Mouse (Mus musculus): ENCODE results near the gene Gbgt1.
"Not testable (repeated sequence)": the region's sequence is repeated elsewhere in the genome, so short reads cannot be mapped to it uniquely, and the experiment has no call there.

The Gbgt1 gene

GRCm38 (mm10) chr2:28496671-28497070, at the start of gene Gbgt1:
Gbgt1 (plus strand) TSS chr2:28496891.
- no peak for DNase-seq

DNA sequence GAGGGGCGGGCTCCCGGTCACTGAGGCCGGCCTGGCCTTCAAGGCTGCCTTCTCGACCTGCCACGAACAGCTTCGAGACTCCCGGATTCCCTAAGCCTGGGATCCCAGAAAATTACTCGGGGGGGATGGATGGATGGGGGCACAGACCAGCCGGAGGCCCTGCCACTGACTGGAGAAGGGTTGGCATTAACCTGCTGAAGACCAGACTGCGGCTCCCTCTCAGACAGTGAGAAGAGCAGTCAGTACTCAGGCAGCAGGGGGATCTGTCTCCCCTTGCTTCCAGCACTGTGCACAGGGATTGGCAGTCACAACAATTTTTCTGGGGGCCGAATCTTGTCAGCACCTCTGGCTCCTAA, 49.4 kb upstream of the Gbgt1 start:
- DNase-seq = no peak

DNA sequence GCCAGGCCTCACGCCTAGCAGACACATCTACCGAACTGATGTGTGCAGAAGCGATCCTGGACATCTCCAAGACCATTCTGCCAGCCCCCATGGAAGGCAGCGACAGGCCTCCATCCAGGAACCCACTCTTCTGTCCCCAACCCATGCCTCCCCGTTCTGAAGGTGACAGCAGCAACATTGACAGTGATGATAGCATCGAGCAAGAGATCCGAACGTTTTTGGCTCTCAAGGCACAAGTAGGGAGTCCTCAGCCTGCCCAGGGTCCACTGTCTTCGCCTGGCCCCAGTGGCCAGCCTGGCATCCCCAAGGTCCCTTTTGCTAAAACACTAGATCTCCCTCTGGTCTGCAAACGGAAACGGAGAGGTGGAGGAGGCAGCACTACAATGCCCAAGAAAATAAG, 45.0 kb upstream of the Gbgt1 start:
- no peak for DNase-seq

DNA sequence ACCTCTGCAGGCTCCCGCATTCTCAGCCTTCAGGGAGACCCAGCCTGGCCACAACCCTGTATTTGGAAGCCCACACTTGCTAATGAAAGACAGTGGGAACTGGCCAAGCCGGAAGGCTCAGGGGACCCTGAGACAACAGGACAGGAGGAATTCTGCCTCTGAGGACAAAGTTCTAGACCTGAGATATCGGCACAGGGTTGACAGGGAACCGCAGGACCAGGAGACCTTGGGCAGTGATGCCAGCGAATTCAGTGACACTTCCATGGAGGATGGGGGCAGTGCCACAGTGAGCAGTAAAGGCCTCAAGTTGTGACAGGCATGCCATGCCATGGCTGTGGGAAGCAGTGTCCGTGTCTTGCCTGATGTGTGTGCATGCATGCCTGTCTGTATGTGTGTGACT, 43.2 kb upstream of the Gbgt1 start:
- DNase-seq = no peak

GRCm38 (mm10) chr2:28456616-28457015, 40.1 kb upstream of the Gbgt1 start:
- no peak for DNase-seq

- DNase-seq = peak; percentile 68
Observed at GRCm38 (mm10) chr2:28463919-28464318, 32.8 kb upstream of the Gbgt1 start.

DNA sequence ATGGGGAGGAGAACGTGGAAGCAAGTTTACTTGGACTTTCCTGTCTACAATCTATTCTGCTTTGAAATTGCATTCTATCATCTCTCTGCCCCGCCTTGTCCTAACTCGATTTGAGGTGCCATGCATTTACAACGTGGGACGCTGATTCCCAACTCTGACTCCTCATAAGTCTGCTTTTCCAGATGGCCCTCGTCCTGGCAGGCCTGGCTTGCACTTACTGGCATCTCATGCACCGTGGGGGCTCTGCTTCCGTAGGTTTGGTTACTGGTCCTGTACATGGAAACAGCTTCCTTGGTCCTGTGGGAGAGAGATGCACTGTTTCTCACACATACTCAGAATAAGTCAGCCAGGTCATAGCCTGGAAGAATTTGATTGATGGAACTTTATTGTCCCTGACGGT, 31.8 kb upstream of the Gbgt1 start:
- DNase-seq = no peak

DNA sequence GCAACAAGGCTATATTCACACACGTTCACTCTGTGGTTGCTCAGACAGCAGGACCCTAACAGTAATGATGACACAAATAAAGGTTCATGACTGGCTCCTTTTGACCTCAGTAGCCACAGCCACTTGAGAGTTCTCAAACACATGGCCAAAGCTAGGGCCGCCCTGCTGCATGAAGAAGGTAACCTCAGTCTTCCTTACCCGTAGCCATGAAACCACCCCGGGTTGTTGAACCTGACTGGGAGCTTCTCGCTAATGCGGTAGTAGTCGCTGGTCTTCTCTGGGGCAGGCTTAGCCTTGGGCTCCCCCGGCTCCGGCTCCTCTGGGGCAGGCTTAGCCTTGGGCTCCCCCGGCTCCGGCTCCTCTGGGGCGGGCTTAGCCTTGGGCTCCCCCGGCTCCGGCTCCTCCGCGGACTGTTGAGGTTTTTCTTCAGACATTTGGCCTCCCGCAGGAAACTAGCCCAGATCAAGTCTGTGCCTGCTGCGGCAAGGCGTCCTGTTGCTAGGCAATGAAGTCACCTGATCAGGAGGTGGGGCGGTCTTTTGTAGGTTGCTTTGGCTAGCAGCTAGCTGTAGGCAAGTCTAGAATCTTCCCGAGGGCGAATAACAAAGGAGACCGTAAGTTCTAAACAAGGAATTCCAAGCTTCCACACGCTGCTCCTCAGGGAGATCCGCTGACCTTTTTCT, 30.7 kb upstream of the Gbgt1 start, which contains the start of gene 1700007K13Rik:
Gene 1700007K13Rik (minus strand): TSS at position 497 of the 683 bp plus-strand sequence.
- peak; percentile 41 for DNase-seq

- DNase-seq = peak; percentile 83
Observed at GRCm38 (mm10) chr2:28467860-28468485, 28.7 kb upstream of the Gbgt1 start, which contains the start of gene Mrps2. Mrps2 (plus strand) TSS chr2:28468066.

DNA sequence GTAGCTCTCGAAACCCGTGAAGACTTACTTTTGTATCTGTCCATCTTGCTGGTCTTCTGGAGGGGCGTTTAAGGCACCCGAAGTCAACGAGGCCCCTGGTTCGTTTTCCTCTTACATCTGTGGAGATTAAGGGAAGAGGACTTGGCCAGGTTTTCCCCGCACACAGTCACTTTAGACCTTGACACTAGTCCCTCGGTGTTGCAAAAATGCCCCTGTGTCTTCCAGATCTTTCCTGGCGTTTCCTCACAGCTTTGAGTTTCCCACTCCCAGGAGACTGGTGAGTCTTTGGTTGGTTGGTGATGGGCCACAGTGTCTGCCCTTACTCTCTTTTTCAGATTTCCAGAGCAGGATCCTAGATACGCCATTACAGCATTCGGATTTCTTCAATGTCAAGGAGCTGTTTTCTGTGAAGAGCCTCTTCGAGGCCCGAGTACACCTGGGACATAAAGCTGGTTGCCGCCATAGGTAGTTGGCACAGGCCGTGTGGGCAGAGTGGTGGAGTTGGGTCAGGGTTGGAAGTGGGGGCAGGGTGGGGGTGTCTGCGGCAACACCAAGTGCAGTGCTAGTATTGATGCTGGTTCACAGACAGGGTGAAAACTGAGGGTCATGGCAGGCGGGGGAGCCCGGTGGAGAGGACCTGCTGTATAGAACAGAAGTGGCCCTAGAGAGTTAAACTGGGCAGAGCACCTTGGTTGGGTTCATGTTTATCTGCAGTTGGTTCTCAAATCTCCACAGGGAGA, 28.0 kb upstream of the Gbgt1 start:
- DNase-seq = no peak

GRCm38 (mm10) chr2:28469461-28469860, 27.2 kb upstream of the Gbgt1 start:
- no peak for DNase-seq

- DNase-seq = no peak
Observed at GRCm38 (mm10) chr2:28470591-28470990, 26.1 kb upstream of the Gbgt1 start.

DNA sequence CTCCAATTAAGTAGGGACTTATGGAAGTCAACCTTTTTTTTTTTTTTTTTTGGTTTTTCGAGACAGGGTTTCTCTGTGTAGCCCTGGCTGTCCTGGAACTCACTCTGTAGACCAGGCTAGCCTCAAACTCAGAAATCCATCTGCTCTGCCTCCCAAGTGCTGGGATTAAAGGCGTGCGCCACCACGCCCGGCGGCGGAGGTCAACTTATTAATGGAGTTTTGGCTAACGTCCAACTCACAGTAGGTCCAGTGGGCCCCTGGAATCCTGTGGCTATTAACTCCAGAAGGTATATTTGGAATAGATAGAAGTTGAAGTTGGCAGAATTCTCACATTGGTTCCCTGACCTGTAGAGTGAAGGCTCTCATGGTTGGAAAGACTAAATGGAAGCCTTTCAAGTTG, 24.7 kb upstream of the Gbgt1 start:
- DNase-seq = not testable (repeated sequence)

DNA sequence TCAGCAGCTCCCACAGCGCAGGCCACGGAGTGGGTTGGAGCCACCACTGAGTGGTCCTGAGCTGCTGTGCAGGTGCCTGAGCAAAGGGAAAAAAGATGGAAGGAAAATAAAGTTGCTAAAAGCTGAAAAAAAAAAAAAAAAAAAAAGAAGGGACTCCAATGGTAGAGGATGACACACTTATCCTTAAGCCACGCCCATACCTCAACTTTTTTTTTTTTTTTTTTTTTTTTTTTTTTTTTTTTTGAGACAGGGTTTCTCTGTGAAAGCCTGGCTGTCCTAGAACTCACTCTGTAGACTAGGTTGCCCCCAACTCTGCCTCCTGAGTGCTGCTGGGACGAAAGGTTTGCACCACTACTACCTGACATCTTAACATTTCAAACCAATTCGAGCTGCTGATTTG, 18.7 kb upstream of the Gbgt1 start:
- not testable (repeated sequence) for DNase-seq

- no peak for DNase-seq
Observed at GRCm38 (mm10) chr2:28479208-28480204, 17.2 kb upstream of the Gbgt1 start.

DNA sequence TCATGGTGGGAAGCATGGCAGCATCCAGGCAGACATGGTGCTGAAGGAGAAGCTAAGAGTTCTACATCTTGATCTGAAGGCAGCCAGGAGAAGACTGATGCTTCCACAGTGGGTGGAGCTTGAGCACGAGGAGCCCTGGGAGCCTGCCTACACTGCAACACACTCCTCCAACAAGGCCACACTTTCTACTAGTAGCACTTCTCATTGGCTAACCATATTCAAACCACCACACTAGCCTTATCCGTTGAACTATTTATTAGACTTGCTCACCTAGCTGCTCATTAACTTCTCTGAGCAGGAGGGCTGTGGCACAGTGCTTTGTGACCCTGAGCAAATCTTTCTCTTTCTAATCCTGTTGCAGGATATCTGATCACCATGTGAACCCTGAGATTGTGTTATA, 12.8 kb upstream of the Gbgt1 start:
- no peak for DNase-seq

- DNase-seq = no peak
Observed at GRCm38 (mm10) chr2:28494521-28494920, 2.2 kb upstream of the Gbgt1 start.

GRCm38 (mm10) chr2:28495207-28495756, 1.4 kb upstream of the Gbgt1 start:
- DNase-seq = peak; percentile 34

DNA sequence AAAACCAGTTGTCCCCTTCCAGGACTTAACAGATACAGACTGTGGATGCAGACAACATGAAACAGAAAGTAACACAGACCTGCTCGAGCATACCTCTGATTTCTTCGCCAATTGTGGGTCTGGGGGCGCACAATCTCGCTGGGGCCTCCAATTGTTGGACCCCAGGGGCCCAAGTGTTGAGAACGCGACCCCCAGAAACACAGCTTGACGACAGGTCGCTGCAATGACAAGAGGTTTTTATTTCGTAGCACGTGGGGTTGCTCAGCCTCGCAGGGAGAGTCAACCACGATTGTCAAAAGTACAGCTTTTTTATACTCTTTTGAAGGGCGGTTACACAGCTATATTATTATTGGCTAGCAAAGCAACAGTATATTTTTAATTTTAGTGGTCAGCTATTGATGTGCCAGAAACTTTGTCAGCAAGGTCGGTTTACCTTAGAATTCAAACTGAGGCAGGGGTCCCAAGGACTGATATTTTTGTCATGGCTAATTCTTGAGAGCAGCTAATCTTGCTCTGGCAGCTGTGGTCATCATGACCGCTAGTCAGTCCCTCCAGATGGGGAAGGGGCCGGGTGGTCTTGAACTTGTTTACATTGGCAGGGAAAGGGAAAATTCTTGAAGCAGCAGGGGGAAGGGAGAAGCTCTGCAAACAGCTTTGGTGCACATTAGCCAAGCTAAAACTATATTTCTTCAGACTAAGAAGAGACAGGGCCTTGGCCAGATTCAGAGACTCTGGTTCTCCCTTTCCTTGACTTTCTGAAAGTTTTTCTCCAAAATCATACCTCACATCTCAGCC, 693 bp upstream of the Gbgt1 start:
- DNase-seq = no peak

DNA sequence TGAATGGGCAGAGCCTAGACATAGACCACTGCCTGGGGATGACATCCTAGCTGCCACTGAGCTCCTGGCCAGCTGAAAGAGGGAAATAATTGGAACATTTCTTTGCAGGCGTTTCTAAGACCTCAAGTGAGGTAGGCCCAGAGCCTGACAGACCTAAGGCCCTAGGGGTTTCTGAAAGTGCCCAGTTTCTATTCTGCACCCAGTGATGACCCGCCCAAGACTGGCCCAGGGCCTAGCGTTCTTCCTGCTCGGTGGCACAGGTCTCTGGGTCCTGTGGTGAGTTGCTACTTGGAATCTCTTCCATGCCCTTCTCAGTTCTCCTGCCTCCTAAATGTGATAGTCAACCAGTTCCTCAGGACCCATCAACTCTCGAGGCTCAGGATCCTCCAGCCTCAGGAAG, 870 bp downstream of the Gbgt1 start:
- DNase-seq = no peak

- DNase-seq = no peak
Observed at GRCm38 (mm10) chr2:28498431-28498830, 1.7 kb downstream of the Gbgt1 start.

DNA sequence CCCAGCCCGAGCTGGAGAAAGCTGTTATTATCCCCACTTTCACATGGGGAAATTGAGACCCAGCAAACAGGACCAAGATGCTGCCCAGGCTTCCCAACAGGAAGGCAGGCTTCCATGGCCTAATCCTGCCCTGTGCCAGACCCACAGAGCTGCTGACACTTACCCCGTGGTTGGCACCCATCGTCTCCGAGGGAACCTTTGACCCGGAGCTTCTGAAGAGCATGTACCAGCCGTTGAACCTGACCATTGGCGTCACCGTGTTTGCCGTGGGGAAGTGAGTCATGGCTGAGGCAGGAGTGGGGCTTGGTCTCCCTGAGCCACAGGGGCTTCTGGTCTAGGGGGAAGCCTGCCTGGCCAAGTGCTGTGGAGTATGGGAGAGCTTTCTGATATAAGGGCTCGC, 6.3 kb downstream of the Gbgt1 start:
- DNase-seq = no peak

Data from lung, postnatal 14 days (tissue).